Mouse (Mus musculus) embryo, embryonic 11.5 days (tissue): ENCODE measurements around the gene 1110017D15Rik.

Source experiments
- DNase-seq: peaks from one replicate; pipeline ENCODE4 v3.0.0-alpha.2; 2012; ENCODE audit warnings: low read depth, low spot score

Gene 1110017D15Rik

GRCm38 (mm10) chr4:41517233-41517632 is at the start of gene 1110017D15Rik:
1110017D15Rik (minus strand) TSS chr4:41517333.
- no peak for DNase-seq

GRCm38 (mm10) chr4:41566123-41566522 is 49.0 kb upstream of the 1110017D15Rik start:
- DNase-seq: no peak

- DNase-seq: no peak
Observed at GRCm38 (mm10) chr4:41563297-41563696, 46.2 kb upstream of the 1110017D15Rik start.

- no peak for DNase-seq
Observed at GRCm38 (mm10) chr4:41557092-41557491, 40.0 kb upstream of the 1110017D15Rik start.

- no peak for DNase-seq
Observed at GRCm38 (mm10) chr4:41556311-41556953, 39.3 kb upstream of the 1110017D15Rik start.

- no peak for DNase-seq
Observed at GRCm38 (mm10) chr4:41554994-41555663, 38.0 kb upstream of the 1110017D15Rik start.

GRCm38 (mm10) chr4:41553116-41553515 is 36.0 kb upstream of the 1110017D15Rik start:
- no peak for DNase-seq

GRCm38 (mm10) chr4:41552529-41552928 is 35.4 kb upstream of the 1110017D15Rik start:
- no peak for DNase-seq

GRCm38 (mm10) chr4:41547086-41547485 is 30.0 kb upstream of the 1110017D15Rik start:
- no peak for DNase-seq

GRCm38 (mm10) chr4:41545985-41546384 is 28.9 kb upstream of the 1110017D15Rik start:
- DNase-seq: no peak

GRCm38 (mm10) chr4:41542136-41542535 is 25.0 kb upstream of the 1110017D15Rik start:
- no peak for DNase-seq

GRCm38 (mm10) chr4:41534866-41535265 is 17.7 kb upstream of the 1110017D15Rik start:
- DNase-seq: no peak

- DNase-seq: no peak
Observed at GRCm38 (mm10) chr4:41532420-41532819, 15.3 kb upstream of the 1110017D15Rik start.

- DNase-seq: no peak
Observed at GRCm38 (mm10) chr4:41527996-41528395, 10.9 kb upstream of the 1110017D15Rik start.

GRCm38 (mm10) chr4:41527076-41527475 is 9.9 kb upstream of the 1110017D15Rik start:
- no peak for DNase-seq

- no peak for DNase-seq
Observed at GRCm38 (mm10) chr4:41526553-41526952, 9.4 kb upstream of the 1110017D15Rik start.

GRCm38 (mm10) chr4:41524829-41525228 is 7.7 kb upstream of the 1110017D15Rik start:
- no peak for DNase-seq

- no peak for DNase-seq
Observed at GRCm38 (mm10) chr4:41523839-41524238, 6.7 kb upstream of the 1110017D15Rik start.

- DNase-seq: no peak
Observed at GRCm38 (mm10) chr4:41522788-41523187, 5.7 kb upstream of the 1110017D15Rik start.

GRCm38 (mm10) chr4:41522136-41522535 is 5.0 kb upstream of the 1110017D15Rik start:
- no peak for DNase-seq

GRCm38 (mm10) chr4:41520641-41521040 is 3.5 kb upstream of the 1110017D15Rik start:
- DNase-seq: no peak

- DNase-seq: no peak
Observed at GRCm38 (mm10) chr4:41519195-41519594, 2.1 kb upstream of the 1110017D15Rik start.

- no peak for DNase-seq
Observed at GRCm38 (mm10) chr4:41518349-41518748, 1.2 kb upstream of the 1110017D15Rik start.
